Mouse (Mus musculus) forebrain, embryonic 14.5 days (tissue): ENCODE measurements at regions not wholly inside any gene's neighbourhood (a gene's known extent, or its start where the extent isn't known, plus 50 kb on each side); places are given as distances from the start of the nearest gene placed in this dataset.
A peak's percentile ranks its signal among the peaks of the same experiment; 100 is the strongest.

Source experiments
- ATAC-seq: fragments of 200-750 bp; cut with Nextera tagmentation; 2 replicates; pipeline ENCODE4 v1.8.0; 2017; ENCODE audit warnings: mild to moderate bottlenecking, moderate library complexity
- DNase-seq: peaks from one replicate; pipeline ENCODE4 v3.0.0-alpha.2; 2015; ENCODE audit warnings: low spot score
- H3K27ac ChIP-seq: fragments of 300-500 bp; sonication (generic); 2 replicates; pipeline ENCODE4 v1.5.1; 2014; ENCODE audit warnings: low read depth, mild to moderate bottlenecking, control low read depth, low read length, moderate library complexity
- H3K27me3 ChIP-seq: fragments of 300-500 bp; sonication (generic); replicated peaks from 2 replicates; pipeline ENCODE4 v1.6.1; 2014; ENCODE audit warnings: low read length, control low read depth, mixed read lengths; ENCODE audit not compliant: control insufficient read depth, insufficient read depth
- H3K36me3 ChIP-seq: fragments of 300-500 bp; sonication (generic); 2 replicates; pipeline ENCODE4 v1.6.1; 2014; ENCODE audit warnings: low read length, control low read depth; ENCODE audit not compliant: control insufficient read depth, insufficient read depth
- H3K4me1 ChIP-seq: fragments of 300-500 bp; sonication (generic); 2 replicates; pipeline ENCODE4 v1.6.1; 2014; ENCODE audit warnings: antibody characterized with exemption, low read length, control low read depth; ENCODE audit not compliant: control insufficient read depth, insufficient read depth
- H3K4me2 ChIP-seq: fragments of 300-500 bp; sonication (generic); 2 replicates; pipeline ENCODE4 v1.6.1; 2014; ENCODE audit warnings: mild to moderate bottlenecking, control low read depth, low read length
- H3K4me3 ChIP-seq: fragments of 300-500 bp; sonication (generic); 2 replicates; pipeline ENCODE4 v1.5.1; 2014; ENCODE audit warnings: low read depth, low read length, control low read depth
- H3K9ac ChIP-seq: fragments of 300-500 bp; sonication (generic); 2 replicates; pipeline ENCODE4 v1.6.1; 2014; ENCODE audit warnings: mild to moderate bottlenecking, low read length, control low read depth, moderate library complexity
- H3K9me3 ChIP-seq: fragments of 300-500 bp; sonication (generic); replicated peaks from 2 replicates; pipeline ENCODE4 v1.6.1; 2016; ENCODE audit warnings: low read length, control low read depth, mixed read lengths; ENCODE audit not compliant: control insufficient read depth
- WGBS: fragments of 180-500 bp; shearing (Covaris S2); extraction: QIAGEN DNeasy Blood & Tissue Kit; methylation state at CpG from one replicate; pipeline ENCODE4 v1.1.7; 2014; 5-methylcytosine and 5-hydroxymethylcytosine counted together

GRCm38 (mm10) chr6:94401061-94401591 lies 99.0 kb upstream of the Slc25a26 start:
- WGBS: 5% methylated on average over 14 of the region's 14 CpGs
- peaks cover 16% of the 10 kb centered on the region for H3K4me1 ChIP-seq
- ATAC-seq: peak; percentile 89

DNA sequence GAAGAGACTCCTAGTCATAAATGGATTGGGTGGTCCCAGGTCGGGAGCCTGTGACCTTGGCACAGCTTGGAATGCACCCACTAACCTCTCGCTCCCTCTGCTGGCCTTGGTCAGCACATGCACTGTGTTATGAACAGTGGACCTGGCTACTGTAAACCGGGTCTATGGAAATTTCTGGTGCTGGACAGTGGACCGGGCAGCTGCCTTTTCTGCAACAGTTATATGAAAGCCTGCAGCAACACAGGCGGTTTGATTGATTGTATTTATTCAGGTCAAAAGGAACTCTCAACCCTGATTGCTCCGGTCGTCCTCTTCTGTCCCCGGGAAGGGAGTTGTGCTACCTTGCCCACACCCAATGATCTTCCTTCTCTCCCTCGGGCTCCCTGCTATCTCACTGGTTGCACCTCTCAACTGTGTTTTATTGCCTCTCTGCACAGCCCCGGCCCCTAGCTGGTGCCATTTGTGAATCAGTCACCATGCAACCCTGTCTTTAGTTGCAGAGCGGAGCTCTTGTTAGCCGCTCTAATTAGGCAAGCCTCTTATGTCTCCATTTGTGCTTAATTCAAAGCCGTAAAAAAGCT lies 99.6 kb upstream of the Slc25a26 start:
- Histone ChIP-seq H3K4me2 (peak overlapping the region; percentile 44), H3K36me3 (no peaks in the 10 kb centered on the region), H3K9ac (peak overlapping the region; percentile 38; the same call in 1 of the 2 replicates), H3K4me3 (peak overlapping the region; percentile 4; the same call in 1 of the 2 replicates), H3K27ac (peak overlapping the region; percentile 63), H3K9me3 (no peaks in the 10 kb centered on the region), H3K4me1 (peaks cover 16% of the 10 kb centered on the region), H3K27me3 (no peaks in the 10 kb centered on the region)
- DNase-seq: peak; percentile 61
- WGBS: 9% methylated on average over 13 of the region's 13 CpGs
- peak; percentile 86 for ATAC-seq

More at GRCm38 (mm10) chr6:94401061-94401591, 99.0 kb upstream of the Slc25a26 start:
- Histone ChIP-seq H3K4me2 (peak overlapping the region; percentile 44), H3K27ac (peak overlapping the region; percentile 44), H3K36me3 (no peaks in the 10 kb centered on the region), H3K9me3 (no peaks in the 10 kb centered on the region), H3K27me3 (no peaks in the 10 kb centered on the region), H3K9ac (peak overlapping the region; percentile 33; the same call in 1 of the 2 replicates), H3K4me3 (peak overlapping the region; percentile 4)
- DNase-seq: peak; percentile 81

GRCm38 (mm10) chr6:94391134-94391533 lies 107.4 kb upstream of the Magi1 start:
- Histone ChIP-seq H3K27ac (no peak overlapping the region), H3K27me3 (no peaks in the 10 kb centered on the region), H3K9me3 (no peaks in the 10 kb centered on the region), H3K36me3 (no peaks in the 10 kb centered on the region), H3K9ac (no peak overlapping the region), H3K4me3 (no peak overlapping the region), H3K4me2 (no peak overlapping the region), H3K4me1 (no peaks in the 10 kb centered on the region)
- 68% methylated on average over 5 of the region's 5 CpGs for WGBS
- no peak for ATAC-seq
- no peak for DNase-seq

GRCm38 (mm10) chr6:94390403-94390802 lies 106.7 kb upstream of the Magi1 start:
- WGBS: 75% methylated on average over 2 of the region's 2 CpGs
- Histone ChIP-seq H3K4me1 (no peaks in the 10 kb centered on the region), H3K36me3 (no peaks in the 10 kb centered on the region), H3K4me2 (no peak overlapping the region), H3K27me3 (no peaks in the 10 kb centered on the region), H3K27ac (no peak overlapping the region), H3K9me3 (no peaks in the 10 kb centered on the region), H3K4me3 (no peak overlapping the region), H3K9ac (no peak overlapping the region)
- no peak for ATAC-seq
- DNase-seq: no peak

DNA sequence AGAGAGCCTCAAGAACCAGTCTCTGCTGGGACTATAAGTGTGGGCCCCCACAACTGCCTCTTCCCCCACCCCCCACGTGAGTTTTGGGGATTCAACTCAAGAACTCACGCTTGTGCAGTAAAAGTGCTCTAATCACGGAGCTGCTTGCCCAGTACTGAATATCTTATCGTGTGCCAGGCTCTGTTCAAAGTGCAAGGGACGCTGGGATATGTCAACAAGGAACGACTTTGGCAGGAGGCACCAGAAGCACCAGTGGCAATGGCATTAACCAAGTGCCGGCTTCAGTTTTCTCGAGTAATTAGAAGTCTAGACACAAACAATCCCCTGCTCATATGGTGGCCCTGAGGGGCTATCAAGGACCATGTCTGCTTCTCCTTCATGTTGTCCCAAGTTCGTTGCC lies 106.0 kb upstream of the Magi1 start:
- Histone ChIP-seq H3K9me3 (no peaks in the 10 kb centered on the region), H3K4me1 (no peaks in the 10 kb centered on the region), H3K27ac (no peak overlapping the region), H3K4me3 (no peak overlapping the region), H3K36me3 (no peaks in the 10 kb centered on the region), H3K9ac (no peak overlapping the region), H3K4me2 (no peak overlapping the region), H3K27me3 (no peaks in the 10 kb centered on the region)
- 71% methylated on average over 9 of the region's 9 CpGs for WGBS
- ATAC-seq (no peak), DNase-seq (no peak)

DNA sequence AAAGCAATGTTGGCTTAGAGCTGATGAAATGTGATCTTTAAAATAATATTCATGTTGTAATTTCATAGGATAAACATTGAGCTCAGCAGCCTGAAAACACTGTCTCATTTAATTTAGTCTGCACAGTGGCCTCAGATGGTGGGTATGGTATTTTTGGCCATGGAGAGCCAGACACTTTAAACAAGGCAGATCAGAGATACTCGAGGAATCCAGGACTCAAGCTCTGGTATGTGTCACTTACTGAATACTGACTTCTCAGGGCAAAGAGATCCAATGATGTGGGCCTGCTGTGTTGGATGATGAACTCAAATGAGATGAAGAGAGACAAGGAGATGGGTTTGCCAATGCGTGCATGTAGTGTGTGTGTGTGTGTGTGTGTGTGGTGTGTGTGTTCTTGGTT lies 103.9 kb upstream of the Magi1 start:
- ATAC-seq: no peak
- no peak overlapping the region for H3K4me3 ChIP-seq
- no peak overlapping the region for H3K4me2 ChIP-seq
- H3K9ac ChIP-seq: no peak overlapping the region
- no peak for DNase-seq
- no peaks in the 10 kb centered on the region for H3K4me1 ChIP-seq
- H3K36me3 ChIP-seq: no peaks in the 10 kb centered on the region
- WGBS: 68% methylated on average over 2 of the region's 2 CpGs
- no peak overlapping the region for H3K27ac ChIP-seq
- no peaks in the 10 kb centered on the region for H3K27me3 ChIP-seq
- no peaks in the 10 kb centered on the region for H3K9me3 ChIP-seq

DNA sequence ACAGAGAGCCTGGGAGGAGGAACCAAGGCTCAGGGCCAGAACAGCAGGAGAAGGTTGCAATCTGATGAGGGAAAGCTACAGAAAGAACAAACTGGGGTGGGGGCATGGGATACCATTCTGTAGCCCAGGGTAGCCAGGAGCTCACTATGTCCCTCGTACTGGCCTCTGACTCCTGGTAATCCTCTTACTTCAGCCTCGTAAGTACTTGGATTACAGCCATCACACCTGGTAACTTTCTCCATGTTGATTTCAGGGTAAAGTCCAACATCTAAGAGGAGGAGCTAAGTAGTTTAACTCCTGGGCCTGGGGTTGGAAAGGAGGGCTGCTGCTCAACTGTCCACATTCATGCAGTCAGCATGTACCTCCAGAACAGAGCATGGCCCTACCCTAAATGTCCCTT lies 101.8 kb upstream of the Magi1 start:
- ATAC-seq: no peak
- no peaks in the 10 kb centered on the region for H3K4me1 ChIP-seq
- H3K27me3 ChIP-seq: no peaks in the 10 kb centered on the region
- H3K27ac ChIP-seq: no peak overlapping the region
- no peaks in the 10 kb centered on the region for H3K36me3 ChIP-seq
- no peak overlapping the region for H3K4me3 ChIP-seq
- no peak for DNase-seq
- no peak overlapping the region for H3K4me2 ChIP-seq
- 50% methylated on average over 2 of the region's 2 CpGs for WGBS
- no peak overlapping the region for H3K9ac ChIP-seq
- H3K9me3 ChIP-seq: no peaks in the 10 kb centered on the region

DNA sequence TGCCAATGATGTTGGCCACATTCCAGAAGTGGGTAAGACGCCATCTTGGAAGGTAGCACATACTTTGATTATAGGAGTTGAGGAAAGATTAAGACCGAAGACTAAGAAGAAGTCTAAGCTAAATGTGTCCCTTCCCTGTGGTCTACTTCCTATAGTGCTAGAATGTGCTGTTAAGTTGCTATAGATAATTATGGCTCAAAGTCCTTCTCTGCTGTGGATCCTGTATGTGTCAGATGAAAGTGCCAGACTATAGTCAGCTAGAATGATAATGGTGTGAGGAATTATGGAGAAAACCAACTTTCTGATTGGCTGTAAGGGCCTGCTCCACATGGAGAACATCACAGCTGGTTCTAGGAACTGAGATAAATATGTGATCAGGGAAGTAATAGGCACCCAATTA lies 86.3 kb upstream of the Magi1 start:
- no peak overlapping the region for H3K4me2 ChIP-seq
- 86% methylated on average over 2 of the region's 2 CpGs for WGBS
- H3K9ac ChIP-seq: no peak overlapping the region

GRCm38 (mm10) chr6:94363951-94364350 lies 80.2 kb upstream of the Magi1 start:
- no peak for ATAC-seq
- 88% methylated on average over 6 of the region's 6 CpGs for WGBS

More for the DNA sequence above, 86.3 kb upstream of the Magi1 start:
- no peak for DNase-seq
- H3K27ac ChIP-seq: no peak overlapping the region
- H3K4me3 ChIP-seq: no peak overlapping the region
- no peaks in the 10 kb centered on the region for H3K27me3 ChIP-seq
- no peak for ATAC-seq
- no peaks in the 10 kb centered on the region for H3K4me1 ChIP-seq
- no peaks in the 10 kb centered on the region for H3K36me3 ChIP-seq
- H3K9me3 ChIP-seq: 0 out of 2 replicates have a peak, but pooled peaks cover 3% of the 10 kb centered on the region

More at GRCm38 (mm10) chr6:94363951-94364350, 80.2 kb upstream of the Magi1 start:
- Histone ChIP-seq H3K4me1 (no peaks in the 10 kb centered on the region), H3K9ac (no peak overlapping the region), H3K9me3 (no peaks in the 10 kb centered on the region), H3K36me3 (no peaks in the 10 kb centered on the region), H3K4me3 (no peak overlapping the region), H3K4me2 (no peak overlapping the region), H3K27me3 (no peaks in the 10 kb centered on the region), H3K27ac (no peak overlapping the region)
- DNase-seq: no peak
